Mouse (Mus musculus): ENCODE data around the gene Adgra3.

Gene Adgra3

GRCm38 (mm10) chr5:49969660-49970059 is 89.1 kb downstream of the Adgra3 start:
- no peak for DNase-seq

DNA sequence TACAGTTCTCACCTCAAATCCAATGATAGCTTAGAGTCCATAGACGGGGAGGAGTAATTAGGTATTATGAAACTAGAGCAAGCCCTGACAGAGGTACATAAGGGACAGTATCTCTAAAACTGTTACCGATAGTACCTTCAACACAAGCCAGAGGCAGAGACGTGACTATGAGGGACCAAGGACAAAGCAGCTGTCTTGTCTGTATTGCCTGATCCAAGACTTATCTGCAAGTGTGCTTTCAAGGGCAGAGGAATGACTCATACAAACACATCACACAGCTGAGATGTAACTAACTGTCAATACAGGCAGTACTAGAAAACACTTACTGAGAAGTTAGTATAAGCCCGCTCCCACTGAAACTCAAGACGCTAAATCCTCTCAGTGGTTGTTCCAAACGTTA is 91.1 kb downstream of the Adgra3 start:
- no peak for DNase-seq

- DNase-seq = no peak
Observed at GRCm38 (mm10) chr5:49965810-49966209, 93.0 kb downstream of the Adgra3 start.

GRCm38 (mm10) chr5:49961478-49962431 is 97.1 kb downstream of the Adgra3 start:
- peak; percentile 80 to 90 for DNase-seq

GRCm38 (mm10) chr5:49936354-49936753 is 122.5 kb downstream of the Adgra3 start:
- no peak for DNase-seq

- peak in 1 of 2 experiments; percentile 22 for DNase-seq
Observed at GRCm38 (mm10) chr5:49924712-49925111, 134.1 kb downstream of the Adgra3 start.

- no peak for DNase-seq
Observed at GRCm38 (mm10) chr5:49915695-49916106, 143.1 kb downstream of the Adgra3 start.
